28 mouse cellular contexts compared by ENCODE assay signal in the genomic region with DNA sequence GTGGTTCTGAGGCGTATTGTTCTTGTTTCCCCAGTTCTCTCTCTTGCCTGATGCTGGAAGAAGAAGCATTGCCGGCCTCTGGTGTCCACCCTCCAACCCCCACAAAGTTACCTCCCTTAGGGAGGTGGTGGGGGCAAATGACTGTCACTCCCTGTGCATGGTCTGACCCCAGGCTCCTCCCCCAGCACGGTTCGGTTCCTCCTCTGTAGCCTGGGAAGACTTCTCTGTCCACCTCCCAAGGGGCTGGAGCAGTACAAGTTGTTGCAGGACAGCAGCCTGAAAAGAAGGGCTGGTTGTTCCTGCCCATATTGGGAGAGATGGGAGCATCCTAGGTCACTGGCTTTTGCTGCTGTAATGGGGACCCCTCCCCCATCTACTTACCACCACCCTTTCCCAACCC. TPM values are rescaled to one million over a fixed set of nuclear protein-coding genes. Genes with fewer than 3 reads are reported as not detected.
DNase-seq lines count a peak whose midpoint lies in the region; ATAC-seq and TF ChIP-seq lines count a peak whose summit lies in the region.
"Had no signal": no experiment of that assay in that cellular context is flagged by ENCODE, and none has a peak within 500 bp of the region (broad histone marks: within the 10 kb centered on the region; RNA-seq: fewer than 3 reads in every experiment).

No protein-coding gene starts in this region.

- H3K4me2 ChIP-seq in forebrain, postnatal 0 days (ENCODE audit: low read depth), result no peak overlapping the region
- H3K4me2 ChIP-seq in forebrain, embryonic 12.5 days, result no peak overlapping the region
- H3K4me2 ChIP-seq in kidney, embryonic 15.5 days, result no peak overlapping the region
- H3K4me2 ChIP-seq: neural tube, embryonic 12.5 days had no signal

- no peak for TF ChIP-seq CTCF in forebrain, postnatal 0 days (IDR thresholded peaks at IDR 0.05; ENCODE audit: low read depth)

- ATAC-seq in forebrain, postnatal 0 days, result peak; percentile 13; the same call in 1 of the 2 replicates
- ATAC-seq in forebrain, embryonic 12.5 days (ENCODE audit: low FRiP score), result no peak
- ATAC-seq in kidney, embryonic 15.5 days (replicated peaks; ENCODE audit: low FRiP score), result 0 out of 2 replicates have a peak, but pooled peaks have one; percentile 44
- ATAC-seq: hindbrain, embryonic 16.5 days; intestine, postnatal 0 days had no signal

- no peak overlapping the region for H3K27ac ChIP-seq in forebrain, postnatal 0 days (ENCODE audit: low read depth, low read length)
- no peak overlapping the region for H3K27ac ChIP-seq in forebrain, embryonic 12.5 days
- H3K27ac ChIP-seq in kidney, embryonic 15.5 days, result no peak overlapping the region
- H3K27ac ChIP-seq in brown adipose tissue, adult 24 weeks (replicated peaks; ENCODE audit: low read depth, low read length), result peak overlapping the region; percentile 57
- H3K27ac ChIP-seq: layer of hippocampus, adult 2 months; neural tube, embryonic 12.5 days had no signal

- 90% methylated on average over 4 of the region's 4 CpGs for WGBS in forebrain, postnatal 0 days
- WGBS in forebrain, embryonic 12.5 days, result 91% methylated on average over 4 of the region's 4 CpGs
- 73% methylated on average over 4 of the region's 4 CpGs for WGBS in kidney, embryonic 15.5 days

- H3K27me3 ChIP-seq in forebrain, postnatal 0 days (ENCODE audit: insufficient read depth, low read length), result no peaks in the 10 kb centered on the region
- H3K27me3 ChIP-seq in forebrain, embryonic 12.5 days, result no peaks in the 10 kb centered on the region
- H3K27me3 ChIP-seq in kidney, embryonic 15.5 days, result no peaks in the 10 kb centered on the region
- H3K27me3 ChIP-seq: CH12.LX; neural tube, embryonic 12.5 days had no signal

- no peaks in the 10 kb centered on the region for H3K9me3 ChIP-seq in forebrain, postnatal 0 days (ENCODE audit: low read length)
- H3K9me3 ChIP-seq in forebrain, embryonic 12.5 days, result no peaks in the 10 kb centered on the region
- H3K9me3 ChIP-seq in kidney, embryonic 15.5 days (replicated peaks), result no peaks in the 10 kb centered on the region
- H3K9me3 ChIP-seq: neural tube, embryonic 12.5 days had no signal

- no peak overlapping the region for H3K4me3 ChIP-seq in forebrain, postnatal 0 days (ENCODE audit: low read depth, low read length)
- no peak overlapping the region for H3K4me3 ChIP-seq in forebrain, embryonic 12.5 days (replicated peaks)
- no peak overlapping the region for H3K4me3 ChIP-seq in kidney, embryonic 15.5 days (replicated peaks)
- H3K4me3 ChIP-seq in brown adipose tissue, adult 24 weeks (ENCODE audit: insufficient read depth, low read depth, low read length), result no peak overlapping the region
- H3K4me3 ChIP-seq: layer of hippocampus, adult 2 months; neural tube, embryonic 12.5 days had no signal

- H3K9ac ChIP-seq in forebrain, postnatal 0 days, result no peak overlapping the region
- no peak overlapping the region for H3K9ac ChIP-seq in forebrain, embryonic 12.5 days
- no peak overlapping the region for H3K9ac ChIP-seq in kidney, embryonic 15.5 days
- H3K9ac ChIP-seq: neural tube, embryonic 12.5 days had no signal

- no peak for DNase-seq in forebrain, postnatal 0 days
- no peak for DNase-seq in kidney, adult 18-20 months
- DNase-seq in heart, adult 9 months (ENCODE audit: low spot score in 2 of 2), result peak; percentile 30 to 44
- no peak for DNase-seq in ovary, postnatal 10 days (ENCODE audit: low spot score)
- no peak for DNase-seq in layer of hippocampus, postnatal 10 days (ENCODE audit: low spot score in 2 of 2)
- DNase-seq: adrenal gland, postnatal 14 days; cerebellum, adult 11 months; kidney, postnatal 10 days; left cerebral cortex, postnatal 4 days; liver; lung, postnatal 10 days; thymus, postnatal 25 days had no signal

- no peaks in the 10 kb centered on the region for H3K4me1 ChIP-seq in forebrain, postnatal 0 days (ENCODE audit: insufficient read depth)
- no peaks in the 10 kb centered on the region for H3K4me1 ChIP-seq in forebrain, embryonic 12.5 days
- H3K4me1 ChIP-seq in kidney, embryonic 15.5 days, result no peaks in the 10 kb centered on the region
- no peaks in the 10 kb centered on the region for H3K4me1 ChIP-seq in brown adipose tissue, adult 24 weeks (ENCODE audit: control insufficient read depth, insufficient read depth, insufficient read length, low read length)
- H3K4me1 ChIP-seq: neural tube, embryonic 12.5 days had no signal

- peaks cover 88% of the 10 kb centered on the region for H3K36me3 ChIP-seq in forebrain, postnatal 0 days (ENCODE audit: insufficient read depth)
- H3K36me3 ChIP-seq in forebrain, embryonic 12.5 days (replicated peaks), result peaks cover 90% of the 10 kb centered on the region
- peaks cover 98% of the 10 kb centered on the region for H3K36me3 ChIP-seq in kidney, embryonic 15.5 days

RNA-seq across cellular contexts. Expression of gene Ppp2r1a, which starts 20.3 kb away (rescaled TPM):
- 628 and 654 TPM in 2 replicates for total RNA-seq in forebrain, postnatal 0 days (2014; rRNA removed)
- polyA plus RNA-seq in forebrain, postnatal 0 days (2015; fragmentation: Nextera tagmentation; extraction: Ambion mirVana), result 717 and 789 TPM in 2 replicates
- polyA plus RNA-seq in forebrain, embryonic 12.5 days (2016; fragmentation: Nextera tagmentation; extraction: Ambion mirVana), result 482 and 503 TPM in 2 replicates
- 397 and 432 TPM in 2 replicates for polyA plus RNA-seq in kidney, embryonic 15.5 days (2015; fragmentation: Nextera tagmentation; extraction: Ambion mirVana)
- 159 and 201 TPM in 2 replicates for polyA plus RNA-seq in brown adipose tissue, adult 24 weeks (2012; ENCODE audit: insufficient read depth, insufficient read length, missing spikeins)
- total RNA-seq in layer of hippocampus, postnatal 10 days (2021), result 100 to 1,000 TPM; 774 to 805 TPM

RNA-seq across cellular contexts. Expression of gene Vmn1r233, which starts 30.8 kb away (rescaled TPM):
- total RNA-seq in forebrain, postnatal 0 days (2014; rRNA removed), result not detected in 2 replicates
- polyA plus RNA-seq in forebrain, postnatal 0 days (2015; fragmentation: Nextera tagmentation; extraction: Ambion mirVana), result not detected in 2 replicates
- not detected in 2 replicates for polyA plus RNA-seq in forebrain, embryonic 12.5 days (2016; fragmentation: Nextera tagmentation; extraction: Ambion mirVana)
- polyA plus RNA-seq in kidney, embryonic 15.5 days (2015; fragmentation: Nextera tagmentation; extraction: Ambion mirVana), result not detected in 2 replicates
- polyA plus RNA-seq in brown adipose tissue, adult 24 weeks (2012; ENCODE audit: insufficient read depth, insufficient read length, missing spikeins), result not detected in 2 replicates
- total RNA-seq in layer of hippocampus, postnatal 10 days (2021), result not detected
- total RNA-seq: adrenal gland, postnatal 14 days; CH12.LX; layer of hippocampus, adult 2 months; left cerebral cortex, adult 18-20 months; left cerebral cortex, postnatal 4 days; megakaryocyte, adult 5-6 weeks; MEL; monocyte, adult 5-6 weeks had no signal
- polyA plus RNA-seq: brain, embryonic 14.5 days; embryonic facial prominence, embryonic 14.5 days; heart, embryonic 16.5 days; hindbrain, embryonic 16.5 days; intestine, postnatal 0 days; liver, embryonic 16.5 days; neural tube, embryonic 12.5 days had no signal

RNA-seq across cellular contexts. Expression of gene Zfp160, which starts 43.3 kb away (rescaled TPM):
- total RNA-seq in forebrain, postnatal 0 days (2014; rRNA removed), result 22.5 and 31.3 TPM in 2 replicates
- polyA plus RNA-seq in forebrain, postnatal 0 days (2015; fragmentation: Nextera tagmentation; extraction: Ambion mirVana), result 6.9 and 11.9 TPM in 2 replicates
- 19.0 and 20.3 TPM in 2 replicates for polyA plus RNA-seq in forebrain, embryonic 12.5 days (2016; fragmentation: Nextera tagmentation; extraction: Ambion mirVana)
- polyA plus RNA-seq in kidney, embryonic 15.5 days (2015; fragmentation: Nextera tagmentation; extraction: Ambion mirVana), result 14.9 and 15.8 TPM in 2 replicates
- 6.2 and 10.6 TPM in 2 replicates for polyA plus RNA-seq in brown adipose tissue, adult 24 weeks (2012; ENCODE audit: insufficient read depth, insufficient read length, missing spikeins)
- 10 to 100 TPM; 24.8 to 27.2 TPM for total RNA-seq in layer of hippocampus, postnatal 10 days (2021)

RNA-seq across cellular contexts. Expression of gene Vmn1r232, which starts 45.9 kb away (rescaled TPM):
- not detected in 2 replicates for total RNA-seq in forebrain, postnatal 0 days (2014; rRNA removed)
- polyA plus RNA-seq in forebrain, postnatal 0 days (2015; fragmentation: Nextera tagmentation; extraction: Ambion mirVana), result not detected in 2 replicates
- not detected in 2 replicates for polyA plus RNA-seq in forebrain, embryonic 12.5 days (2016; fragmentation: Nextera tagmentation; extraction: Ambion mirVana)
- not detected in 2 replicates for polyA plus RNA-seq in kidney, embryonic 15.5 days (2015; fragmentation: Nextera tagmentation; extraction: Ambion mirVana)
- not detected in 2 replicates for polyA plus RNA-seq in brown adipose tissue, adult 24 weeks (2012; ENCODE audit: insufficient read depth, insufficient read length, missing spikeins)
- not detected for total RNA-seq in layer of hippocampus, postnatal 10 days (2021)
- total RNA-seq: adrenal gland, postnatal 14 days; CH12.LX; layer of hippocampus, adult 2 months; left cerebral cortex, adult 18-20 months; left cerebral cortex, postnatal 4 days; megakaryocyte, adult 5-6 weeks; MEL; monocyte, adult 5-6 weeks had no signal
- polyA plus RNA-seq: brain, embryonic 14.5 days; embryonic facial prominence, embryonic 14.5 days; heart, embryonic 16.5 days; hindbrain, embryonic 16.5 days; intestine, postnatal 0 days; liver, embryonic 16.5 days; neural tube, embryonic 12.5 days had no signal

Comparison
In these comparisons a context has a peak if more than half of its experiments do, and no peak if none do; other contexts are left out.
1. DNase-seq: peak in heart, adult 9 months (2 of 2); none in forebrain, postnatal 0 days (single experiment), kidney, adult 18-20 months (single experiment), ovary, postnatal 10 days (single experiment) and layer of hippocampus, postnatal 10 days (0 of 2).